Mouse (Mus musculus) G1E (cell line): ENCODE measurements around the gene Cib1.

Experiments
- CTCF ChIP-seq: IDR thresholded peaks from 2 replicates; pipeline ENCODE4 v1.5.1; 2012; ENCODE audit warnings: low read depth, low read length, inconsistent platforms, mixed read lengths
- POLR2AphosphoS5 ChIP-seq: IDR thresholded peaks from 2 replicates; pipeline ENCODE4 v1.6.1; 2012; ENCODE audit warnings: low read depth, low read length, inconsistent platforms; ENCODE audit not compliant: insufficient replicate concordance

- TF ChIP-seq CTCF (no peak), POLR2AphosphoS5 (no peak)
Measured at GRCm38 (mm10) chr7:80280998-80281397, 48.4 kb upstream of the Cib1 start.
